Mouse (Mus musculus): Measurements from ENCODE around the gene Akr1c12.

DNA sequence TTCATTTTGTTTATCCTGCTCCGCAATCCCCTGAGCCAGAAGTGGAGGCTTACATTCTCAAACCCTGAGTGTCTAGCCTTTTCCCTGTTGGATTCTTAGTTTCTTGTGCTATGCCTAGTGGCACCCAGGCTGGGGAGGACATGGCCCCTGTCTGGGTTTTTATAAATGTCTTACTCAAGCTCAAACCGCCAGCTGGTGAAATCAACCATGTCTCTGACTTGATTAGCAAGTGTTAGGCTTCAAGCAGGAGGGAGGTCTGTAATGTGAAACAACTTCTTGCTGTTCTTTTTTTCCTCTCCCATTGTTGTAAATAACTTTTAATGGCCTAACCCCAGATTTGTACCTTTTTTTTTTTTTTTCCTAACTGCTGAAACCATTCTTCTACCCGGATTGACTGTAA, 29.9 kb downstream of the Akr1c12 start:
- TF ChIP-seq CTCF (IDR thresholded peaks at IDR 0.05; ENCODE audit: low read depth, low read length) (no peak), POLR2A (IDR thresholded peaks at IDR 0.05; ENCODE audit: borderline replicate concordance, low read depth, low read length) (no peak)

All from bone marrow macrophage, adult 2 months (primary cell).